Mouse (Mus musculus) heart, adult 2 months (tissue): Measurements from ENCODE around the gene Zfp511.

Experiments
- CTCF ChIP-seq: fragments of 200-600 bp; IDR thresholded peaks from 2 replicates; pipeline ENCODE4 v1.8.1; 2022; ENCODE audit warnings: antibody characterized with exemption, mild to moderate bottlenecking, moderate library complexity
- POLR2A ChIP-seq: fragments of 200-500 bp; IDR thresholded peaks from 2 replicates; pipeline ENCODE4 v1.6.1; 2011; ENCODE audit warnings: mild to moderate bottlenecking, low read depth, low read length, control low read depth; ENCODE audit not compliant: insufficient read depth

DNA sequence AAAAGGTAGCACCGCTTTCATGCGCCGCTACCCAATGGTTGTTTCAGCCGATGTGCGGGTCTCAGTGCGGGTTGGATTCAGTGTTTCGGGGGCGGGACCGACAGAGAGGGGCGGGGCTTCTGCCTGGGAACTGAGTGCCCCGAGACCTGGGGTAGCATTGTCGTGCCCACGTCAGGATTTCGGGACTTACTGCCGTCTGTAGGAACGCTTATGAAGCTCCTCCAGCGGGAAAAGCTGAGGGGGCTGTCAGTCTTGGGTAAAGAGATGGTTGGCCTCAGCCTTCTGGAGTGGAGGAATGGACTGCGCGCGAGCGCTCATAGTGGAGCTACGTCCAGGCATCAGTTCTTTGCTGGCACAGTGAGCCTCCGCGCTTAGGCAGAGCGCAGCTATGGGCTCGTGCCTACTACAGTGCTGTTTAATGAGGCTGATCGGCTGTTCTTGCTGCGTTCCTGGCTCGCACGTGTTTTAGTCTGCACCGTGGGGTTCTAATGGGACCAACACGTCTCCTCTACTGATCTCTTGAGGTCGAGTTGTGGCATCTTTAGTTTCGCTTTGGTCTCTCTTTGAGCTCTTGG, 13.0 kb downstream of the Zfp511 start:
- TF ChIP-seq CTCF = no peak
- TF ChIP-seq POLR2A = no peak
